Mouse (Mus musculus) MEL (cell line): ENCODE measurements around the gene Kcnk3. TPM values are rescaled to one million over a fixed set of nuclear protein-coding genes. Genes with fewer than 3 reads are reported as not detected.
A peak's percentile ranks its signal among the peaks of the same experiment; 100 is the strongest.

Experiments used
- DNase-seq: peaks from one replicate; pipeline ENCODE4 v3.0.0; 2011; ENCODE audit warnings: low read depth, low spot score
- H3K27ac ChIP-seq: 2 replicates; pipeline ENCODE4 v1.5.1; 2012; ENCODE audit warnings: low read depth, mild to moderate bottlenecking, control low read depth, low read length, moderate library complexity; ENCODE audit not compliant: control insufficient read depth
- H3K27me3 ChIP-seq, 2 experiments: fragments of 150-350 bp in 1 of 2; sonication (generic) in 1 of 2; 2 replicates each; pipeline ENCODE4 v1.6.1; 2012; ENCODE audit warnings: low read length in 2 of 2, mild to moderate bottlenecking in 2 of 2, improper control_type of control experiment in 1 of 2, moderate library complexity in 1 of 2; ENCODE audit not compliant: insufficient read depth in 2 of 2, control insufficient read depth in 1 of 2
- H3K36me3 ChIP-seq, 2 experiments: 2 replicates each; pipeline ENCODE4 v1.6.1; 2012 to 2014; ENCODE audit warnings: low read length in 2 of 2, improper control_type of control experiment in 1 of 2, inconsistent platforms in 1 of 2, mild to moderate bottlenecking in 1 of 2; ENCODE audit not compliant: insufficient read depth in 2 of 2, control insufficient read depth in 1 of 2
- H3K4me1 ChIP-seq, 2 experiments: fragments of 150-350 bp in 1 of 2; sonication (generic) in 1 of 2; 2 replicates each; pipeline ENCODE4 v1.6.1; 2012; ENCODE audit warnings: low read length in 2 of 2, improper control_type of control experiment in 1 of 2, mild to moderate bottlenecking in 1 of 2; ENCODE audit not compliant: insufficient read depth in 2 of 2, control insufficient read depth in 1 of 2
- H3K4me3 ChIP-seq, 2 experiments: fragments of 150-350 bp in 1 of 2; sonication (generic) in 1 of 2; 2 replicates each; pipeline ENCODE4 v1.5.1; 2012; ENCODE audit warnings: low read depth in 2 of 2, low read length in 2 of 2, mild to moderate bottlenecking in 2 of 2, moderate library complexity in 2 of 2, control low read depth in 1 of 2, improper control_type of control experiment in 1 of 2; ENCODE audit not compliant: control insufficient read depth in 1 of 2, insufficient read depth in 1 of 2
- H3K79me2 ChIP-seq: 2 replicates; pipeline ENCODE4 v1.6.1; 2012; ENCODE audit warnings: mild to moderate bottlenecking, low read length, moderate library complexity; ENCODE audit not compliant: control insufficient read depth, poor library complexity, insufficient read depth
- H3K9ac ChIP-seq: 2 replicates; pipeline ENCODE4 v1.6.1; 2012; ENCODE audit warnings: low read depth, mild to moderate bottlenecking, control low read depth, low read length, moderate library complexity; ENCODE audit not compliant: control insufficient read depth, poor library complexity, severe bottlenecking
- H3K9me3 ChIP-seq: fragments of 150-350 bp; sonication (generic); replicated peaks from 2 replicates; pipeline ENCODE4 v1.6.1; 2012; ENCODE audit warnings: mild to moderate bottlenecking, low read length, improper control_type of control experiment, moderate library complexity; ENCODE audit not compliant: insufficient read depth
- CHD1 ChIP-seq: IDR thresholded peaks from 2 replicates; pipeline ENCODE4 v1.6.1; 2012; ENCODE audit warnings: low read depth, mild to moderate bottlenecking, inconsistent platforms, low read length, improper control_type of control experiment
- CTCF ChIP-seq, 3 experiments: IDR thresholded peaks in 2 of 3; conservative IDR thresholded peaks in 1 of 3; 2 replicates each; pipeline ENCODE4 v1.5.1; 2011 to 2012; ENCODE audit warnings: low read length in 3 of 3, low read depth in 2 of 3, mild to moderate bottlenecking in 2 of 3, improper control_type of control experiment in 1 of 3, inconsistent platforms in 1 of 3, mixed read lengths in 1 of 3, moderate library complexity in 1 of 3; ENCODE audit not compliant: control insufficient read depth in 1 of 3, insufficient read depth in 1 of 3, poor library complexity in 1 of 3, severe bottlenecking in 1 of 3
- ELF1 ChIP-seq: IDR thresholded peaks from 2 replicates; pipeline ENCODE4 v1.6.1; 2014; ENCODE audit warnings: low read depth, mild to moderate bottlenecking, inconsistent platforms, low read length, improper control_type of control experiment, moderate library complexity
- EP300 ChIP-seq, 2 experiments: IDR thresholded peaks; 2 replicates each; pipeline ENCODE4 v1.6.1; 2011; ENCODE audit warnings: improper control_type of control experiment in 2 of 2, low read length in 2 of 2, low read depth in 1 of 2, mild to moderate bottlenecking in 1 of 2
- GATA1 ChIP-seq: IDR thresholded peaks from 2 replicates; pipeline ENCODE4 v1.6.1; 2011; ENCODE audit warnings: low read depth, low read length, improper control_type of control experiment
- HCFC1 ChIP-seq: IDR thresholded peaks from 2 replicates; pipeline ENCODE4 v1.6.1; 2012; ENCODE audit warnings: low read depth, mild to moderate bottlenecking, inconsistent platforms, low read length, improper control_type of control experiment, moderate library complexity
- KAT2A ChIP-seq: conservative IDR thresholded peaks from 2 replicates; pipeline ENCODE4 v1.6.1; 2012; ENCODE audit warnings: low read depth, low read length, improper control_type of control experiment, inconsistent platforms
- MAX ChIP-seq: IDR thresholded peaks from 2 replicates; pipeline ENCODE4 v1.6.1; 2011; ENCODE audit warnings: low read length, improper control_type of control experiment
- MEF2A ChIP-seq: IDR thresholded peaks from 2 replicates; pipeline ENCODE4 v1.6.1; 2014; ENCODE audit warnings: low read depth, mild to moderate bottlenecking, inconsistent platforms, low read length, improper control_type of control experiment; ENCODE audit not compliant: poor library complexity, insufficient replicate concordance, severe bottlenecking; ENCODE audit errors: extremely low read depth
- MXI1 ChIP-seq: IDR thresholded peaks from 2 replicates; pipeline ENCODE4 v1.6.1; 2011; ENCODE audit warnings: mild to moderate bottlenecking, low read depth, low read length, improper control_type of control experiment
- MYB ChIP-seq: IDR thresholded peaks from 2 replicates; pipeline ENCODE4 v1.6.1; 2011; ENCODE audit warnings: mild to moderate bottlenecking, low read depth, low read length, improper control_type of control experiment
- MYC ChIP-seq: IDR thresholded peaks from 2 replicates; pipeline ENCODE4 v1.6.1; 2011; ENCODE audit warnings: low read depth, mild to moderate bottlenecking, low read length, improper control_type of control experiment, moderate library complexity
- NELFE ChIP-seq: IDR thresholded peaks from 2 replicates; pipeline ENCODE4 v1.6.1; 2011; ENCODE audit warnings: low read depth, low read length, improper control_type of control experiment
- POLR2A ChIP-seq, 2 experiments: IDR thresholded peaks; 2 replicates each; pipeline ENCODE4 v1.6.1; 2011 to 2012; ENCODE audit warnings: low read length in 2 of 2, mild to moderate bottlenecking in 2 of 2, control low read depth in 1 of 2, improper control_type of control experiment in 1 of 2, low read depth in 1 of 2, moderate library complexity in 1 of 2; ENCODE audit not compliant: control insufficient read depth in 1 of 2, insufficient read depth in 1 of 2, poor library complexity in 1 of 2
- POLR2AphosphoS5 ChIP-seq: IDR thresholded peaks from 2 replicates; pipeline ENCODE4 v1.6.1; 2012; ENCODE audit warnings: low read depth, borderline replicate concordance, mild to moderate bottlenecking, inconsistent platforms, low read length, moderate library complexity, mixed read lengths
- RAD21 ChIP-seq: IDR thresholded peaks from 2 replicates; pipeline ENCODE4 v1.6.1; 2011; ENCODE audit warnings: mild to moderate bottlenecking, low read depth, low read length, improper control_type of control experiment
- SMC3 ChIP-seq: IDR thresholded peaks from 2 replicates; pipeline ENCODE4 v1.6.1; 2011; ENCODE audit warnings: low read depth, low read length, improper control_type of control experiment
- TCF12 ChIP-seq: IDR thresholded peaks from 2 replicates; pipeline ENCODE4 v1.6.1; 2014; ENCODE audit warnings: low read depth, mild to moderate bottlenecking, inconsistent platforms, low read length, improper control_type of control experiment, moderate library complexity
- UBTF ChIP-seq: IDR thresholded peaks from 2 replicates; pipeline ENCODE4 v1.6.1; 2012; ENCODE audit warnings: low read depth, mild to moderate bottlenecking, inconsistent platforms, low read length, improper control_type of control experiment, moderate library complexity, borderline replicate concordance; ENCODE audit not compliant: insufficient read depth
- USF1 ChIP-seq: IDR thresholded peaks from 2 replicates; pipeline ENCODE4 v1.6.1; 2014; ENCODE audit warnings: low read depth, mild to moderate bottlenecking, inconsistent platforms, low read length, improper control_type of control experiment, moderate library complexity
- ZKSCAN1 ChIP-seq: IDR thresholded peaks from 2 replicates; pipeline ENCODE4 v1.6.1; 2012; ENCODE audit warnings: low read depth, mild to moderate bottlenecking, inconsistent platforms, low read length, improper control_type of control experiment, moderate library complexity
- polyA plus RNA-seq, 2 experiments: library from polyadenylated mRNA; stranded (reverse) in 1 of 2; unstranded in 1 of 2; fragments of >175 nt in 1 of 2; fragments of >200 nt in 1 of 2; gene quantifications; 2 replicates each; pipeline versions ENCODE4 v1.2.1 to v1.2.4; 2012; ENCODE audit warnings: low replicate concordance in 2 of 2, low read depth in 1 of 2; ENCODE audit not compliant: insufficient read length in 2 of 2, insufficient read depth in 1 of 2, missing spikeins in 1 of 2
- total RNA-seq: library from RNA; depleted of rRNA; stranded (reverse); fragments of 300-350 nt; gene quantifications from 2 replicates; pipeline ENCODE4 v1.2.3, GENCODE M21; 2012

Gene Kcnk3
- total and polyA plus RNA-seq, 3 experiments = not detected

DNA sequence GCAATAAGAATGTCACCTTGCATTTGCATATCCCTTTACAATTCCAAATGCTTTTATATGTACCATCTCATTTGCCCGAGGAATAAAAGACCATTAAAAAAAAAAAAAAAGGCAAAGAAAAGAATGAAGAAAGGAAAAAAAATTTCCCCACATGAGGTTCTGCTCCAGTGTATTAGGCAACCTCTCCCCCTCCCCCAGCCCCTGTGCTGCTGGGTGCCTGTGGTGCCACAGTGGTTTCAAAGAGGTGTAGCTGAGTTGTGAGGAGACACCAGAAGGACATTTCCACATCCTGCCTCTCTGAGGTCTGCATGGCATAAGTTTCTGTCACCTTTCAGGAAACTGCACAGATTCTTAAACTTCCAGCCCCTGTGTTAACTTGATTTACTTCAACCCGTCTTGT, 39.3 kb upstream of the Kcnk3 start:
- DNase-seq = no peak
- Histone ChIP-seq H3K4me1 (no peaks in the 10 kb centered on the region), H3K27me3 (peaks cover 42 to 50% of the 10 kb centered on the region in 2 experiments), H3K36me3 (no peaks in the 10 kb centered on the region), H3K79me2 (no peaks in the 10 kb centered on the region)
- TF ChIP-seq POLR2A (IDR thresholded peaks at IDR 0.05; ENCODE audit: control insufficient read depth in 1 of 2, insufficient read depth in 1 of 2, low read depth in 1 of 2, low read length in 2 of 2, poor library complexity in 1 of 2) (no peak), CHD1 (no peak), GATA1 (no peak), CTCF (IDR thresholded peaks at IDR 0.05 in 2 of 3, conservative IDR thresholded peaks at IDR 0.05 in 1 of 3; ENCODE audit: control insufficient read depth in 1 of 3, insufficient read depth in 1 of 3, low read depth in 2 of 3, low read length in 3 of 3, poor library complexity in 1 of 3, severe bottlenecking in 1 of 3) (no peak)
- TF ChIP-seq, all 39 proteins: peak for 0
- Histone ChIP-seq H3K4me3 (no peak overlapping the region), H3K9me3 (no peaks in the 10 kb centered on the region), H3K27ac (no peak overlapping the region), H3K9ac (no peak overlapping the region)

DNA sequence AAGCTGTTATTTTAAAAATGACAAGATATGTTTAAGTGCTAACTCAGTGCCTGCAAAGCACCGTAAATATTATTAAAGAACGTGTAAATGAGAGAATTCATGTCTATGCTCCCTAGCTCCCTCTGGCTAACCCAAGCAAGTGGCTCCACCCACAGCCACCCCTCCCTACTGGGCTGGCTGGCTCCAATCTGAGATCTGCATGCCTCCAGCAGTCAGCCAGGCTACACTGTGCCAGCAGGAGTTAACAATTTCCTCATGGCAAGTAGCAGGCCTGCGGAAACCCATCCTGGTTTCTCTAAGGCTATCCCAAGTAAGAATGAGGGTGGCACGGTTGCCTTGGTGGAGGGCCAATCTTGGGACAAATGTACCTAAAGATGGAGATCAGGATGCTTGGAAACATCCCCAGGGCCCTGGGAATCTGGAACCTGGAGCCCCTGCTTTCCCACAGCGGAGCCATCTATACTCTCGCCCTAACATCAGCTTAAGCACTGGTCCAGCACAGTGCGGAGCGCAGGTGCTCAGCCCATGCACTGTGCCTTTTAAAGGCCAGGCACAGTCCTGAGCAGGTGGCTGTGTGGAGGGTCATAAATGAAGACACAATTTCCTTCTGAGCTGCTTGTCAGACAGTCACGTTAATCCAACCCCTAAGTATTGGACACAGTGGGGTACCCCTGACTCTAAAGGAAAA, 37.5 kb upstream of the Kcnk3 start:
- Histone ChIP-seq H3K36me3 (no peaks in the 10 kb centered on the region), H3K79me2 (no peaks in the 10 kb centered on the region), H3K27me3 (peaks cover 37 to 52% of the 10 kb centered on the region in 2 experiments), H3K9ac (no peak overlapping the region), H3K9me3 (no peaks in the 10 kb centered on the region), H3K4me3 (no peak overlapping the region), H3K27ac (no peak overlapping the region), H3K4me1 (no peaks in the 10 kb centered on the region)
- no peak for TF ChIP-seq RAD21
- no peak for TF ChIP-seq SMC3
- TF ChIP-seq KAT2A = no peak
- no peak for TF ChIP-seq MYB
- TF ChIP-seq USF1 = no peak
- no peak for TF ChIP-seq CHD1
- TF ChIP-seq MXI1 = no peak
- TF ChIP-seq HCFC1 = no peak
- no peak for TF ChIP-seq ZKSCAN1
- no peak for TF ChIP-seq MEF2A
- no peak for TF ChIP-seq UBTF
- TF ChIP-seq EP300 (IDR thresholded peaks at IDR 0.05; ENCODE audit: low read depth in 1 of 2, low read length in 2 of 2) = no peak
- no peak for TF ChIP-seq TCF12
- TF ChIP-seq POLR2AphosphoS5 = no peak
- TF ChIP-seq NELFE = no peak
- no peak for TF ChIP-seq POLR2A (IDR thresholded peaks at IDR 0.05; ENCODE audit: control insufficient read depth in 1 of 2, insufficient read depth in 1 of 2, low read depth in 1 of 2, low read length in 2 of 2, poor library complexity in 1 of 2)
- TF ChIP-seq MYC = no peak
- no peak for TF ChIP-seq MAX
- no peak for TF ChIP-seq ELF1
- DNase-seq = peak; percentile 9
